Mouse (Mus musculus): ENCODE measurements around the gene Cd63. TPM values are rescaled to one million over a fixed set of nuclear protein-coding genes. Genes with fewer than 3 reads are reported as not detected.

Cd63 gene
- total RNA-seq, 1 experiment, result 226 TPM

- H3K27ac ChIP-seq (ENCODE audit: insufficient read depth, low read depth, low read length, poor library complexity, severe bottlenecking), result no peak overlapping the region
Measured at GRCm38 (mm10) chr10:128950208-128950887, 49.6 kb downstream of the Cd63 start.

GRCm38 (mm10) chr10:128958340-128958739 is 57.6 kb downstream of the Cd63 start:
- Histone ChIP-seq H3K9me3 (ENCODE audit: control insufficient read depth, insufficient read depth, low read depth, low read length) (no peaks in the 10 kb centered on the region), H3K36me3 (ENCODE audit: control insufficient read depth, insufficient read depth, low read length, poor library complexity, severe bottlenecking) (no peaks in the 10 kb centered on the region), H3K4me3 (ENCODE audit: insufficient read depth in 1 of 2, low read depth in 1 of 2, low read length in 2 of 2, poor library complexity in 1 of 2, severe bottlenecking in 1 of 2) (no peak overlapping the region), H3K9ac (ENCODE audit: insufficient read depth, low read depth, low read length, poor library complexity, severe bottlenecking) (no peak overlapping the region), H3K27ac (ENCODE audit: insufficient read depth, low read depth, low read length, poor library complexity, severe bottlenecking) (no peak overlapping the region), H3K4me1 (ENCODE audit: control insufficient read depth in 2 of 2, insufficient read depth in 2 of 2, low read length in 2 of 2, poor library complexity in 1 of 2) (no peaks in the 10 kb centered on the region)
- DNase-seq (ENCODE audit: low read depth, low spot score), result no peak
- in situ Hi-C loops (cut with MboI; ENCODE audit: low sequenced_read_pairs in 2 of 2, unreplicated experiment in 2 of 2), result no loop called here
- no peak for TF ChIP-seq HCFC1 (IDR thresholded peaks at IDR 0.05; ENCODE audit: borderline replicate concordance, insufficient read depth, low read length)
- no peak for TF ChIP-seq MAFK (IDR thresholded peaks at IDR 0.05; ENCODE audit: insufficient read depth, low read depth, low read length)
- TF ChIP-seq CHD2 (IDR thresholded peaks at IDR 0.05; ENCODE audit: low read depth, low read length), result no peak
- no peak for TF ChIP-seq ZNF384 (IDR thresholded peaks at IDR 0.05; ENCODE audit: low read depth, low read length)
- TF ChIP-seq ZC3H11A (IDR thresholded peaks at IDR 0.05; ENCODE audit: borderline replicate concordance, low read depth, low read length), result no peak

More at GRCm38 (mm10) chr10:128950208-128950887, 49.6 kb downstream of the Cd63 start:
- no peak for TF ChIP-seq CHD2 (IDR thresholded peaks at IDR 0.05; ENCODE audit: low read depth, low read length)
- Histone ChIP-seq H3K36me3 (ENCODE audit: control insufficient read depth, insufficient read depth, low read length, poor library complexity, severe bottlenecking) (no peaks in the 10 kb centered on the region), H3K9ac (ENCODE audit: insufficient read depth, low read depth, low read length, poor library complexity, severe bottlenecking) (no peak overlapping the region), H3K4me1 (ENCODE audit: control insufficient read depth in 2 of 2, insufficient read depth in 2 of 2, low read length in 2 of 2, poor library complexity in 1 of 2) (no peaks in the 10 kb centered on the region), H3K4me3 (ENCODE audit: insufficient read depth in 1 of 2, low read depth in 1 of 2, low read length in 2 of 2, poor library complexity in 1 of 2, severe bottlenecking in 1 of 2) (no peak overlapping the region), H3K9me3 (ENCODE audit: control insufficient read depth, insufficient read depth, low read depth, low read length) (no peaks in the 10 kb centered on the region)
- in situ Hi-C loops (cut with MboI; ENCODE audit: low sequenced_read_pairs in 2 of 2, unreplicated experiment in 2 of 2), result no loop called here
- no peak for DNase-seq (ENCODE audit: low read depth, low spot score)

- Histone ChIP-seq H3K27ac (ENCODE audit: insufficient read depth, low read depth, low read length, poor library complexity, severe bottlenecking) (no peak overlapping the region), H3K9ac (ENCODE audit: insufficient read depth, low read depth, low read length, poor library complexity, severe bottlenecking) (no peak overlapping the region), H3K4me1 (ENCODE audit: control insufficient read depth in 2 of 2, insufficient read depth in 2 of 2, low read length in 2 of 2, poor library complexity in 1 of 2) (no peaks in the 10 kb centered on the region), H3K9me3 (ENCODE audit: control insufficient read depth, insufficient read depth, low read depth, low read length) (no peaks in the 10 kb centered on the region), H3K36me3 (ENCODE audit: control insufficient read depth, insufficient read depth, low read length, poor library complexity, severe bottlenecking) (no peaks in the 10 kb centered on the region), H3K4me3 (ENCODE audit: insufficient read depth in 1 of 2, low read depth in 1 of 2, low read length in 2 of 2, poor library complexity in 1 of 2, severe bottlenecking in 1 of 2) (no peak overlapping the region)
- in situ Hi-C loops (cut with MboI; ENCODE audit: low sequenced_read_pairs in 2 of 2, unreplicated experiment in 2 of 2), result no loop called here
- no peak for TF ChIP-seq HCFC1 (IDR thresholded peaks at IDR 0.05; ENCODE audit: borderline replicate concordance, insufficient read depth, low read length)
- no peak for TF ChIP-seq ZC3H11A (IDR thresholded peaks at IDR 0.05; ENCODE audit: borderline replicate concordance, low read depth, low read length)
- no peak for TF ChIP-seq MAFK (IDR thresholded peaks at IDR 0.05; ENCODE audit: insufficient read depth, low read depth, low read length)
- TF ChIP-seq ZNF384 (IDR thresholded peaks at IDR 0.05; ENCODE audit: low read depth, low read length), result no peak
- no peak for TF ChIP-seq CHD2 (IDR thresholded peaks at IDR 0.05; ENCODE audit: low read depth, low read length)
- DNase-seq (ENCODE audit: low read depth, low spot score), result no peak
Measured at GRCm38 (mm10) chr10:128960142-128960541, 59.4 kb downstream of the Cd63 start.

- no peaks in the 10 kb centered on the region for H3K9me3 ChIP-seq (ENCODE audit: control insufficient read depth, insufficient read depth, low read depth, low read length)
- H3K27ac ChIP-seq (ENCODE audit: insufficient read depth, low read depth, low read length, poor library complexity, severe bottlenecking), result no peak within 1 kb of the TSS
- no peaks in the 10 kb centered on the region for H3K36me3 ChIP-seq (ENCODE audit: control insufficient read depth, insufficient read depth, low read length, poor library complexity, severe bottlenecking)
- H3K9ac ChIP-seq (ENCODE audit: insufficient read depth, low read depth, low read length, poor library complexity, severe bottlenecking), result no peak within 1 kb of the TSS
- no peaks in the 10 kb centered on the region for H3K4me1 ChIP-seq (ENCODE audit: control insufficient read depth in 2 of 2, insufficient read depth in 2 of 2, low read length in 2 of 2, poor library complexity in 1 of 2)
- TF ChIP-seq CHD2 (IDR thresholded peaks at IDR 0.05; ENCODE audit: low read depth, low read length), result no peak
- no peak for TF ChIP-seq HCFC1 (IDR thresholded peaks at IDR 0.05; ENCODE audit: borderline replicate concordance, insufficient read depth, low read length)
- no peak for TF ChIP-seq ZNF384 (IDR thresholded peaks at IDR 0.05; ENCODE audit: low read depth, low read length)
- TF ChIP-seq MAFK (IDR thresholded peaks at IDR 0.05; ENCODE audit: insufficient read depth, low read depth, low read length), result no peak
- no peak for TF ChIP-seq ZC3H11A (IDR thresholded peaks at IDR 0.05; ENCODE audit: borderline replicate concordance, low read depth, low read length)
- in situ Hi-C loops (cut with MboI; ENCODE audit: low sequenced_read_pairs in 2 of 2, unreplicated experiment in 2 of 2), result no loop called here
- H3K4me3 ChIP-seq (ENCODE audit: insufficient read depth in 1 of 2, low read depth in 1 of 2, low read length in 2 of 2, poor library complexity in 1 of 2, severe bottlenecking in 1 of 2), result no peak within 1 kb of the TSS
- DNase-seq (ENCODE audit: low read depth, low spot score), result no peak
Measured at GRCm38 (mm10) chr10:128960590-128961584, 60.1 kb downstream of the Cd63 start, which contains the start of gene Mettl7b. Mettl7b (minus strand) TSS chr10:128960988.

Other genes starting within 250 kb of the Cd63 start
- 7.0 and 7.4 TPM in 2 replicates for gene Suox, start 226.9 kb upstream of the Cd63 start, total RNA-seq (2012; rRNA removed)
- gene Rab5b, start 204.7 kb upstream of the Cd63 start, total RNA-seq (2012; rRNA removed), result 23.2 and 32.8 TPM in 2 replicates
- gene Pmel, start 196.8 kb upstream of the Cd63 start, total RNA-seq (2012; rRNA removed), result 11.4 and 44.2 TPM in 2 replicates
- gene Cdk2, start 196.0 kb upstream of the Cd63 start, total RNA-seq (2012; rRNA removed), result 40.7 and 43.5 TPM in 2 replicates
- gene Dgka, start 156.1 kb upstream of the Cd63 start, total RNA-seq (2012; rRNA removed), result 11.9 and 19.3 TPM in 2 replicates
- gene Pym1, start 153.1 kb upstream of the Cd63 start, total RNA-seq (2012; rRNA removed), result 71.7 and 78.6 TPM in 2 replicates
- 0.37 and 0.94 TPM in 2 replicates for gene Mmp19, start 110.1 kb upstream of the Cd63 start, total RNA-seq (2012; rRNA removed)
- gene Dnajc14, start 96.9 kb upstream of the Cd63 start, total RNA-seq (2012; rRNA removed), result 51.9 and 53.0 TPM in 2 replicates
- 7.7 and 11.0 TPM in 2 replicates for gene Tmem198b, start 96.6 kb upstream of the Cd63 start, total RNA-seq (2012; rRNA removed)
- 70.1 and 101 TPM in 2 replicates for gene Sarnp, start 83.7 kb upstream of the Cd63 start, total RNA-seq (2012; rRNA removed)
- gene Ormdl2, start 79.3 kb upstream of the Cd63 start, total RNA-seq (2012; rRNA removed), result 145 and 155 TPM in 2 replicates
- gene Gdf11, start 9.3 kb upstream of the Cd63 start, total RNA-seq (2012; rRNA removed), result 3.1 and 4.6 TPM in 2 replicates
- gene Rdh5, start 21.9 kb downstream of the Cd63 start, total RNA-seq (2012; rRNA removed), result 3.9 and 6.8 TPM in 2 replicates
- gene Bloc1s1, start 23.0 kb downstream of the Cd63 start, total RNA-seq (2012; rRNA removed), result 71.2 and 90.0 TPM in 2 replicates
- 10.1 and 17.6 TPM in 2 replicates for gene Itga7, start 32.8 kb downstream of the Cd63 start, total RNA-seq (2012; rRNA removed)
- gene Mettl7b, start 60.0 kb downstream of the Cd63 start, total RNA-seq (2012; rRNA removed), result 0.26 and 0.58 TPM in 2 replicates
- not detected in 2 replicates for gene Olfr9, start 88.4 kb downstream of the Cd63 start, total RNA-seq (2012; rRNA removed)
- gene Olfr763, start 109.8 kb downstream of the Cd63 start, total RNA-seq (2012; rRNA removed), result not detected in 2 replicates
- not detected in 2 replicates for gene Olfr764-ps1, start 138.9 kb downstream of the Cd63 start, total RNA-seq (2012; rRNA removed)
- not detected in 2 replicates for gene Olfr765, start 149.0 kb downstream of the Cd63 start, total RNA-seq (2012; rRNA removed)
- not detected in 2 replicates for gene Olfr766-ps1, start 168.0 kb downstream of the Cd63 start, total RNA-seq (2012; rRNA removed)
- not detected in 2 replicates for gene Olfr767, start 181.9 kb downstream of the Cd63 start, total RNA-seq (2012; rRNA removed)
- not detected in 2 replicates for gene Olfr768, start 198.4 kb downstream of the Cd63 start, total RNA-seq (2012; rRNA removed)
- gene Olfr769, start 216.9 kb downstream of the Cd63 start, total RNA-seq (2012; rRNA removed), result not detected in 2 replicates
- gene Olfr770, start 238.0 kb downstream of the Cd63 start, total RNA-seq (2012; rRNA removed), result not detected in 2 replicates

Data from ES-E14 (cell line).